Mouse (Mus musculus) heart, embryonic 15.5 days (tissue): Measurements from ENCODE around the gene Spats2. TPM values are rescaled to one million over a fixed set of nuclear protein-coding genes. Genes with fewer than 3 reads are reported as not detected.

Experiments
- microRNA-seq: library from miRNA; unstranded; fragments of <30 nt; microRNA quantifications from one replicate; pipeline ENCODE4, GENCODE M21; 2016
- polyA plus RNA-seq: library from polyadenylated mRNA; unstranded; fragments of >200 nt; fragmentation: Nextera tagmentation; extraction: Ambion mirVana; gene quantifications from 2 replicates; pipeline ENCODE4 v1.2.1, GENCODE M21; 2015

Spats2 gene
- polyA plus RNA-seq, 1 experiment from 2014 or later, result 27.3 TPM

Small RNA genes within 50 kb of the gene (microRNA-seq; reads per million reads assigned to microRNA genes)
- gene Mir6960, result 2.1 reads per million, percentile 2 among the genes with 10 or more reads in this experiment

Other genes with a start within 250 kb of the Spats2 start
- 5.9 and 6.7 TPM in 2 replicates for gene Rhebl1, start 231.4 kb upstream of the Spats2 start, polyA plus RNA-seq
- gene Dhh, start 227.4 kb upstream of the Spats2 start, polyA plus RNA-seq, result 2.1 and 4.2 TPM in 2 replicates
- gene Lmbr1l, start 207.7 kb upstream of the Spats2 start, polyA plus RNA-seq, result 10.7 and 13.7 TPM in 2 replicates
- gene Tuba1b, start 191.4 kb upstream of the Spats2 start, polyA plus RNA-seq, result 1,310 and 1,493 TPM in 2 replicates
- gene Gm49450, start 172.4 kb upstream of the Spats2 start, polyA plus RNA-seq, result not detected in 2 replicates
- gene Tuba1a, start 172.2 kb upstream of the Spats2 start, polyA plus RNA-seq, result 719 and 906 TPM in 2 replicates
- gene Tuba1c, start 96.0 kb upstream of the Spats2 start, polyA plus RNA-seq, result 117 and 139 TPM in 2 replicates
- gene Prph, start 70.7 kb upstream of the Spats2 start, polyA plus RNA-seq, result 1.1 and 12.9 TPM in 2 replicates
- gene Troap, start 51.3 kb upstream of the Spats2 start, polyA plus RNA-seq, result 26.8 and 27.9 TPM in 2 replicates
- gene C1ql4, start 38.1 kb upstream of the Spats2 start, polyA plus RNA-seq, result 0.15 and 0.26 TPM in 2 replicates
- 0.55 and 1.0 TPM in 2 replicates for gene Dnajc22, start 32.7 kb upstream of the Spats2 start, polyA plus RNA-seq
- gene Kcnh3, start 98.9 kb downstream of the Spats2 start, polyA plus RNA-seq, result 0.44 and 1.1 TPM in 2 replicates
- 134 and 159 TPM in 2 replicates for gene Mcrs1, start 126.0 kb downstream of the Spats2 start, polyA plus RNA-seq
- 37.2 and 42.1 TPM in 2 replicates for gene Prpf40b, start 169.2 kb downstream of the Spats2 start, polyA plus RNA-seq
- gene Fam186b, start 170.0 kb downstream of the Spats2 start, polyA plus RNA-seq, result 0.09 and 0.47 TPM in 2 replicates
- 14.0 and 17.8 TPM in 2 replicates for gene Fmnl3, start 244.6 kb downstream of the Spats2 start, polyA plus RNA-seq